Mouse (Mus musculus) limb, embryonic 13.5 days (tissue): ENCODE results near the gene Slc26a11. TPM values are rescaled to one million over a fixed set of nuclear protein-coding genes. Genes with fewer than 3 reads are reported as not detected.

ENCODE experiments used
- ATAC-seq: fragments of 200-750 bp; cut with Nextera tagmentation; 2 replicates; pipeline ENCODE4 v1.8.0; 2017; ENCODE audit warnings: low read depth, moderate number of reproducible peaks, moderate TSS enrichment; ENCODE audit not compliant: low FRiP score
- H3K27ac ChIP-seq: fragments of 300-500 bp; sonication (generic); 2 replicates; pipeline ENCODE4 v1.5.1; 2015; ENCODE audit warnings: inconsistent platforms, mild to moderate bottlenecking, moderate library complexity
- H3K27me3 ChIP-seq: fragments of 300-500 bp; sonication (generic); 2 replicates; pipeline ENCODE4 v1.6.1; 2015; ENCODE audit warnings: mild to moderate bottlenecking, inconsistent platforms
- H3K36me3 ChIP-seq: fragments of 300-500 bp; sonication (generic); 2 replicates; pipeline ENCODE4 v1.6.1; 2015; ENCODE audit warnings: inconsistent platforms, mild to moderate bottlenecking, moderate library complexity
- H3K4me1 ChIP-seq: fragments of 300-500 bp; sonication (generic); 2 replicates; pipeline ENCODE4 v1.6.1; 2015; ENCODE audit warnings: inconsistent platforms
- H3K4me2 ChIP-seq: fragments of 300-500 bp; sonication (generic); replicated peaks from 2 replicates; pipeline ENCODE4 v1.6.1; 2015; ENCODE audit warnings: inconsistent platforms, mild to moderate bottlenecking, moderate library complexity
- H3K4me3 ChIP-seq: fragments of 300-500 bp; sonication (generic); 2 replicates; pipeline ENCODE4 v1.5.1; 2015; ENCODE audit warnings: moderate library complexity, mild to moderate bottlenecking, inconsistent platforms
- H3K9ac ChIP-seq: fragments of 300-500 bp; sonication (generic); 2 replicates; pipeline ENCODE4 v1.6.1; 2015; ENCODE audit warnings: mild to moderate bottlenecking, inconsistent platforms
- H3K9me3 ChIP-seq: fragments of 300-500 bp; sonication (generic); 2 replicates; pipeline ENCODE4 v1.6.1; 2016; ENCODE audit warnings: inconsistent platforms
- WGBS: fragments of 180-500 bp; shearing (Covaris S2); methylation state at CpG from one replicate; pipeline ENCODE4 v1.1.7; 2015; 5-methylcytosine and 5-hydroxymethylcytosine counted together
- microRNA counts: library from miRNA; unstranded; fragments of <30 nt; microRNA quantifications from one replicate; lab custom pipeline; 2016
- microRNA-seq: library from miRNA; unstranded; fragments of <30 nt; microRNA quantifications from one replicate; pipeline ENCODE4, GENCODE M21; 2016
- polyA plus RNA-seq: library from polyadenylated mRNA; unstranded; fragments of >200 nt; fragmentation: Nextera tagmentation; extraction: Ambion mirVana; gene quantifications from 2 replicates; pipeline ENCODE4 v1.2.1, GENCODE M21; 2015

Slc26a11 gene
- polyA plus RNA-seq, 1 experiment from 2014 or later: 12.4 TPM

- Histone ChIP-seq H3K9ac (peak overlapping the region; percentile 4; the same call in 1 of the 2 replicates), H3K36me3 (peaks cover 11% of the 10 kb centered on the region), H3K4me2 (no peak overlapping the region; the same call in 1 of the 2 replicates), H3K4me1 (peaks cover 16% of the 10 kb centered on the region), H3K27me3 (no peaks in the 10 kb centered on the region), H3K4me3 (no peak overlapping the region), H3K27ac (peak overlapping the region; percentile 55; the same call in 1 of the 2 replicates), H3K9me3 (no peaks in the 10 kb centered on the region)
- ATAC-seq: no peak
- 28% methylated on average over 16 of the region's 16 CpGs for WGBS
Observed at GRCm38 (mm10) chr11:119419327-119420118, 64.2 kb downstream of the Slc26a11 start.

- no peak for ATAC-seq
- Histone ChIP-seq H3K36me3 (peaks cover 5% of the 10 kb centered on the region; the same call in 1 of the 2 replicates), H3K27ac (0 out of 2 replicates have a peak overlapping the region, but pooled peaks have one; percentile 55), H3K9me3 (no peaks in the 10 kb centered on the region), H3K4me3 (no peak overlapping the region), H3K4me2 (no peak overlapping the region), H3K4me1 (peaks cover 16% of the 10 kb centered on the region), H3K9ac (no peak overlapping the region), H3K27me3 (no peaks in the 10 kb centered on the region)
- 82% methylated on average over 5 of the region's 5 CpGs for WGBS
Observed at GRCm38 (mm10) chr11:119420426-119420825, 65.1 kb downstream of the Slc26a11 start.

DNA sequence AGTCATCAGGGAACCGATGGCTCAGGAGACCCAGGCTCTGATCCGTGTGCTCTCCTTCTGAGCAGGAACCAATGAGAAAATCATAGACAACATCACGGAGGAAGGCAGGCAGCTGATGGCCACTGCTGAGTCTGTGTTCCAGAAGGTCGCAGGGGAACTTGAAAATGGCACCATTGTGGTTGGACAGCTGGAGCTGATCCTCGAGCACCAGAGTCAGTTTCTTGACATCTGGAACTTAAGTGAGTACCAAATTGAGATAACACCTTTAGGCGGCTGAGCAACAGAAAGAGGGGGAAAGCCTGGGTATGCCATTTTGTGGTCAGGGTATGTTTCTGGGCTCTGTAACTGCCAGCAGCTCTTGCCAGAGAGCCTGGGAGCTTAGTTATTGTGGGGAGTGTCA lies 72.1 kb downstream of the Slc26a11 start:
- H3K9me3 ChIP-seq: no peaks in the 10 kb centered on the region
- no peak overlapping the region for H3K27ac ChIP-seq
- no peak overlapping the region for H3K4me3 ChIP-seq
- peaks cover 11% of the 10 kb centered on the region for H3K4me1 ChIP-seq
- H3K4me2 ChIP-seq: no peak overlapping the region
- 81% methylated on average over 6 of the region's 6 CpGs for WGBS
- H3K9ac ChIP-seq: no peak overlapping the region
- no peak for ATAC-seq
- no peaks in the 10 kb centered on the region for H3K27me3 ChIP-seq
- H3K36me3 ChIP-seq: peaks cover 11% of the 10 kb centered on the region

GRCm38 (mm10) chr11:119427986-119428385 lies 72.6 kb downstream of the Slc26a11 start:
- peaks cover 11% of the 10 kb centered on the region for H3K4me1 ChIP-seq
- no peaks in the 10 kb centered on the region for H3K27me3 ChIP-seq
- H3K36me3 ChIP-seq: peaks cover 15% of the 10 kb centered on the region
- no peak overlapping the region for H3K9ac ChIP-seq
- 88% methylated on average over 5 of the region's 5 CpGs for WGBS
- H3K4me3 ChIP-seq: 0 out of 2 replicates have a peak overlapping the region, but pooled peaks have one; percentile 32
- peak overlapping the region; percentile 61 for H3K4me2 ChIP-seq
- no peak for ATAC-seq
- no peaks in the 10 kb centered on the region for H3K9me3 ChIP-seq
- no peak overlapping the region for H3K27ac ChIP-seq

- H3K9ac ChIP-seq: no peak overlapping the region
- ATAC-seq: peak; percentile 76; the same call in 1 of the 2 replicates
- WGBS: 4% methylated on average over 34 of the region's 35 CpGs
- H3K4me3 ChIP-seq: peak overlapping the region; percentile 32
- H3K4me2 ChIP-seq: peak overlapping the region; percentile 61
- H3K9me3 ChIP-seq: no peaks in the 10 kb centered on the region
- no peak overlapping the region for H3K27ac ChIP-seq
- H3K36me3 ChIP-seq: peaks cover 20% of the 10 kb centered on the region
- H3K27me3 ChIP-seq: no peaks in the 10 kb centered on the region
- H3K4me1 ChIP-seq: peaks cover 11% of the 10 kb centered on the region
Observed at GRCm38 (mm10) chr11:119428649-119429136, 73.3 kb downstream of the Slc26a11 start.

MicroRNAs encoded within 50 kb of the gene (microRNA counts, 519-probe panel; counts per million panel counts)
- microRNA mmu-miR-1932 (lab: Ali Mortazavi, UCI): not detected

Small RNA genes within 50 kb of the gene (microRNA-seq; reads per million reads assigned to microRNA genes)
- gene Mir1932: not detected

Other genes with a start within 250 kb of the Slc26a11 start
- 25.1 and 27.2 TPM in 2 replicates for gene Tbc1d16, start 127.1 kb upstream of the Slc26a11 start, polyA plus RNA-seq
- gene Ccdc40, start 127.0 kb upstream of the Slc26a11 start, polyA plus RNA-seq: 4.8 and 6.8 TPM in 2 replicates
- gene Gaa, start 87.7 kb upstream of the Slc26a11 start, polyA plus RNA-seq: 67.1 and 69.9 TPM in 2 replicates
- 386 and 387 TPM in 2 replicates for gene Eif4a3, start 55.5 kb upstream of the Slc26a11 start, polyA plus RNA-seq
- 0.42 and 0.88 TPM in 2 replicates for gene Card14, start 47.8 kb upstream of the Slc26a11 start, polyA plus RNA-seq
- 7.4 and 8.8 TPM in 2 replicates for gene Sgsh, start within 50 bp of the Slc26a11 start, polyA plus RNA-seq
- 3.2 and 3.5 TPM in 2 replicates for gene Rnf213, start 37.5 kb downstream of the Slc26a11 start, polyA plus RNA-seq
- 17.1 and 18.1 TPM in 2 replicates for gene Endov, start 135.8 kb downstream of the Slc26a11 start, polyA plus RNA-seq
- gene Nptx1, start 192.2 kb downstream of the Slc26a11 start, polyA plus RNA-seq: 2.0 and 2.2 TPM in 2 replicates
- gene Rptor, start 247.3 kb downstream of the Slc26a11 start, polyA plus RNA-seq: 11.2 and 11.6 TPM in 2 replicates